Mouse (Mus musculus) layer of hippocampus, adult 8-10 months (tissue): ENCODE data around the gene Krt18. TPM values are rescaled to one million over a fixed set of nuclear protein-coding genes. Genes with fewer than 3 reads are reported as not detected.
"Not testable (repeated sequence)": the region's sequence is repeated elsewhere in the genome, so short reads cannot be mapped to it uniquely, and the experiment has no call there.

Source experiments
- DNase-seq, 2 experiments: peaks; one replicate each; pipeline ENCODE4 v3.0.0; 2022; ENCODE audit warnings: low spot score in 2 of 2
- total RNA-seq, 4 experiments: library from RNA; stranded (reverse); gene quantifications; 2 replicates each; pipeline ENCODE4 v1.2.4; 2022

Krt18 gene
- total RNA-seq: 1 to 10 TPM in 2 of 4 experiments, under 1 TPM in 1, not detected in 1; 0.23 to 2.4 (median 2.3) TPM

DNA sequence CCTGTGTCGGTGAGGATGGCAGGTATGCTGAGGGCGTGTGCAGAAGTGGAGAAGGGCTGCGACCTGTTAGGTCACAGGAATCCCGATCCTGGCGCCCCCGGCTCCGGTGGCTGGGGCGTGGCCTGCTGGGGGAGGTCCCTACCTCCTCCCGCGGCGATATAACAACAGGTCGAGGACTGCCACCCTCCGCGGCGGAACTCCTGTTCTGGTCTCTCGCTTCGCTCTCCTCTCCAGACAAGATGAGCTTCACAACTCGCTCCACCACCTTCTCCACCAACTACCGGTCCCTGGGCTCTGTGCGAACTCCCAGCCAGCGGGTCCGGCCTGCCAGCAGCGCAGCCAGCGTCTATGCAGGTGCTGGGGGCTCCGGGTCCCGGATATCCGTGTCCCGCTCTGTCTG lies at the start of gene Krt18:
Gene Krt18 (plus strand): TSS at position 141 of the 400 bp plus-strand sequence.
- DNase-seq: no peak

DNA sequence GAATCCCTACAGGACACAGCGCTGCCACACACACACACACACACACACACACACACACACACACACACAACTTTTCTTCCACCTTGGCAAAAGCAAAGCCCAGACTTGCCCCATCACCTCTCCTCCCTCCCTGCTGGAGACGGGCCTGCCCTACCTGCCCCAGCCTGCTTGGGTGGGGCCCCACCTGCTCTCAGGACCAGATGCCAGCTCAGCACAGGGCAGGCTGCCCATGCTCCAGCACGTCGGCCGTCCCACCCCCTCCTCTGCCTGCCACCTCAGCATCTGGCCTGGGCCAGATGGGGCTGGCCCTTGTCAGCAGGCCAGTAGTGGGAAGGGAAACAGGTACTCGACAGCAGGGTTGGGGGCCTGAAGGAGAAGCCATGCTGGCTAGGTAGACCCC lies 47.1 kb upstream of the Krt18 start:
- no peak for DNase-seq

DNA sequence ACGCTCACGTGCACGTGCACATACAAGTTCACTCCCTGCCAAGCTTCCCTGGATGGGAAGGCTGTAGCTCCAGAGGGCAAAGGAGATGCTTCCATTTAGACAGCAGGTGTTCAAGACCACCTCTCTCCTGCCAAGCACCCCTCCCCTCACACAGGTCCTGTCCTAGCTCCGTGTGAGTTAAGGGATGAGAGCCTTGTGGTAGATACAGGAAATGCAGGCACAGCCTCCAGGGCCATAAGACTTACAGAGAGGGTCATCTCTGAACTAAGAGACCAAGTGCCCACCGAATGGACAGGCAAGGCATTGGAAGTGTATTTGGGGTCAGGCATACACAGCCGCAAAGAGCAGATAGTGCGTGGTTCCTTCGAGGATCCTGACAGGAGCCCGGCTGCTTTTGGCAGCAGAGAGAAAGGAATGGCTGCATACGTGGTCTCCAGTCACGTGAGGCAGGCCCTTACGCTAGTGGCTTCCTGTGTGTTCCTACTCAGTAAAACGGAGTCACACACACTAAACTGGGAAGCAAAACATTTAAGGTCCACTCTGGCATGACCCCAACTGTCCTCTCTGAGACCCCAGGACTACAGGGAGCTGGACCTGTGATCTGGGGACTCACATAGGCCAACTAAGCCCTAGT lies 44.5 kb upstream of the Krt18 start:
- DNase-seq: peak in 1 of 2 experiments; percentile 11

DNA sequence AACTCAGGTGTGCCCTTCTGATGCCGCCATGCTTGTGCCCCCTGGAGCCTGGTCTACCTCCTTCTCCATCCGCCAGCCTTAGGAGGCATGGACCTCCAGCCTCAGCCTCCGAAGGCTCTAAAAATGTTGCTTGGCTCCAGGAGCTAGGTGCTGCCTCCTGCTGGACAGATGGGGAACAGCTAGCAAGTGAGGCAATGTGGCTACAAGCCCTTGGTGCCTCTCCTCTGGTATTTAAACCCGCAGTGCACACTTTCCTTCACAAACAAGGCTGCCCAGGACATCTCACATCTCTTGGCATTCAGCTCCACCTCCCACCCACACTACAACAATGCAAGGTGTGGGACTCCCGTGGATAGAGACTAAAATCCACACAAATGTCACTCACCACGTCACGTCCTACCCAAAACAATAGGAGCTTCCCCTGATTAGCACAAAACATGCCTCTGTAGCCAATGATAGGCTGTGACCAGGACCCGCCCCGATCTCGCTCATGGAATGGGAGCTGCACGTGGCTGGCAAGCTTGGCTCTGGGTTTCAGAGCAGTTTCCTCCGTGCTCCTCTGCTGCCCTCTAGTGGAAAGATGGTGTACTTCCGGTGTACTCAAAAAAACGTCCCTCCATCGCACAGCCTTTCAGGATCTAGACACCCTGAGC lies 43.9 kb upstream of the Krt18 start:
- DNase-seq: peak; percentile 92 to 96

DNA sequence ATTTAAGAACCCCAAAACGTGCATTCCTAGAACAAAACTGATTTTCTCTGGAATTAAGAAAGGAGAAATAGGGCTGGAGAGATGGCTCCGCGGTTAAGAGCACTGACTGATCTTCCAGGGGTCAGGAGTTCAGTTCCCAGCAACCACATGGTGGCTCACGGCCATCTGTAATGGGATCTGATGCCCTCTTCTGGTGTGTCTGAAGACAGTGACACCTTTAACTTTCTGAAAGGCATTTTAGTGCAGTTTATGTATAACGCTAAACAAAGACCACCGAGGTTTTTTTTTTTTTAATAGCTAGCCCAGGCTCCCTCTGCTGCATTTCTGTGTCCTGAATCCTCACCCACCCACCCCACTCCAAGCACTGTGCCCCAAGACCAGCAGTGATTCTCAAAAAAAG lies 43.2 kb upstream of the Krt18 start:
- no peak for DNase-seq

DNA sequence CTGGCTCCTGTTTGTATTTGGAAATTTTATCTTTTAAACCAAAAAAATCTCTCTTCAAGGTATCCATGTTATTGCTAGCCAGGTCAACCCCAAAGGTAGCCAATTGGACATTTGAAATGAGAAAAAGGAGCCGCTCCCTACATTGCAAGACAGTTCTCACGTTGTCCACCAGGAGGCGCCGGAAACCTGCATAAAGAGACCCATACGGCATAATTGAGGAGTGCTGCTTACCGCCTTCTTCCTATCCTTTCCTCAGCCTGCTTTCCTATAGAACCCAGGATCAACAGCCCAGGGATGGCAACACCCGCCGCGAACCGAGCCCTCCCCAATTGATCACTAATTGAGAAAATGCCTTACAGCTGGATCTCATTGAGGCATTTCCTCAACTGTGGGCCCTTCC lies 39.9 kb upstream of the Krt18 start:
- DNase-seq: peak; percentile 63 to 88

DNA sequence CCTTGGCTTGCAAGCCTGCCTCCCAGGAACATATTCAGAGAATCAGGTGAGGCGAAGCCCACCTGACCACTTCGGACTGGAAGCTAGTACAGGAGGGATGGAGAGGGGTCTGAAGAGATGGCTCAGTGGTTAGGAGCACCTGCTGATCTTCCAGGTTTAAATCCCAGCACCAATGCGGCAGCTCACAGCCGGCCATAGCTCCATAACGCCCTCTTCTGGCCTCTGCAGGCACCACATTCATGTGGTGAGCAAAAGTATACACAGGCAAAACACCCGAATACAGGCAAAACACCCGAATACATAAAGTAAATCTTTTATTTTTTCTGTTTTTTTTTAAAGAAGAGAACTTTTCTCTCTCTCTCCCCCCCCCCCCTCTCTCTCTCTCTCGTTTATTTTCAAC lies 39.3 kb upstream of the Krt18 start:
- DNase-seq: no peak

DNA sequence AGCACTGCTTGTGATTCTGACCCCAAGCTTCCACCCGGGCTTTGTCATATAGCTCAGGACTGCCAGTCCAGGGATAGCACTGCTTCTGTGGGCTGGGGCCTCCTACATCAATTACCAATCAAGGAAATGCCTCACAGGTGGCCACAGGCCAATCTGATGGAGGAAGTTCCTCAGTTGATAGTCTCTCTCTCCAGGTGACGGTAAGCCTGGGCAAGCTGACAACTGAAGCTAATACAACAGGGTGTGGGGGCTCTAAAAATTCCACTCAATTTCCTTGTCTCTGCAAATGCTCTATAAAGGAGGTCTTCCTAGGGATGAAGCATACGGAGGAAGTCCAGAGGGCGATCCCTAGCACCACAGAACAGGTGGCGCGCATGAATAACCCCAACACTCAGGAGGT lies 37.0 kb upstream of the Krt18 start:
- no peak for DNase-seq

DNA sequence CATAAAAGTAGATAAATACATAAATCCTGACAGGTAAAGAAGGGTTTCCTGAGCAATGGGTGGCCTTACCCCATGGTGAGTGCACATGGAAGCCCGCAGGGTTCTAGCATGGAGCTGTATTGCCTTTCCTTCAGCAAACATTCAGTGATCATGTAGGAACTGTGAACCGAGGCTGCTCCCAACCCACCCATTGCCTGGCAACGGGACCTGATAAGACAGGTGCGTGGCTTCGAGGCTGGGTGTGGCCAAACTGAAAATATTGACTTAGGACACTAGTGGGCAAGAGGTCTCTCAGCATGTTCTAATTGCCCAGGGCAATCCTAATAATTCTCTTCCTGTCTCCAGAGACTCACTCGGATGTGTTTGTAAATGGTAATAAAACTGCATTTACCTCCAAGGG lies 33.6 kb upstream of the Krt18 start:
- DNase-seq: no peak

DNA sequence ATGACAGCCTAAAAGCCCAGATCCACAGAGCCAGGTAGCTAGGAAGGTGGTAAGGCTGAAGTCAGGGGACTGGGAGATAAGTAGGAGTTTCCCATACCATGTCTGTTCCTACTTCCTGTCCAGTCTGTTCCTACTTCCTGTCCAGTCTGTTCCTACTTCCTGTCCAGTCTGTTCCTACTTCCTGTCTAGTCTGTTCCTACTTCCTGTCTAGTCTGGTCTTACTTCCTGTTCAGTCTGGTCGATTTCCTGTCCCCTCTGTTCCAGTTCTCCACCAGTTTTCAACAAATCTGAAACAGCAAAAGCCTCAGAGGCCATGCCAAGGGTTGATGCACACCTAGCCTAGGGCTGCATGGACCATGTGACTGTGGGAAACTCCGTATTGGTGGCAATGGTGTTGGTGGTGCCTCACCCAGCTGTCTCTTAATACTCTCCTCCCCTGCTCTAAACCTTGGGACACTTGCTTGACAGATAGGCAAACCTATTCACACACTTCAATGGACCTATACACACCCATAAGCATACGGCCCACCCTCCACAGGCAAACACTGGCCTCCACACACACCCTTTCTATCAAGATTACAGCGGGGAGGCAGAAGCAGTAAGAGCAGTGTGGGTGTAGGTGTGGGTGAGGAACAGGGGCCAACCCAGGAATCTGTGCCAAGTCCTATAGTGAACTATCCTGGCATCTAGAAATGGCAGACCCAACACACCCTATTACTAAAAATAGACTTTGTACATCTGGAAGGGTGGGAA lies 32.3 kb upstream of the Krt18 start:
- DNase-seq: no peak

DNA sequence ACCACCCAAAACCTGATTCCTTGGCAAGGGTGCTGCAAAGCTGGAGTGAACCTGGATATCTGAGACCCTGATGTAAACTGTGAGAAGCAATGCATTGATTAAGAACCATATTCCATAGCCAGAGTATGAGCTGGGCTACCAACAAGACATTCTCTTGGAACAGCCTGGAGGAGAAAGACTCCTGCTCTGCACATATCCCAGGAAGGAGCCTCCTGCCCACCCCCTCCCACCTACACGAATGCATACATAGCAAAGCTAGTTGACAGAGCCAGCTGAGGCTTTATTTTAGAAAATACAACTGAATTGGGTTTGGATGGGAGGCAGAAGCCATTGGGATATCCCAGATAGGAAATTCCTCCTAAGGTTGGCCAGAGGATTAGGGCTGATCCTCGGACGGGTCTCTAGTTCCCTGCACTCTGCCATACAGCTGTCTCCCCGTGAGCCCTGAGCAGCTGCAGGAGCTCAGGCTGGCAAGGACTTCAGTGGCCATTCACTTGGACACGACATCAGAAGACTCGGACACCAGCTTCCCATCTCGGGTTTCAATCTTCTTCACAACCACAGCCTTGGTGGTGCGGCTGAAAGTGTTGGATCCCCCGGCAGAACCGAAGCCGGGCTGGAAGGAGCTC lies 31.4 kb upstream of the Krt18 start:
- DNase-seq: not testable (repeated sequence)

DNA sequence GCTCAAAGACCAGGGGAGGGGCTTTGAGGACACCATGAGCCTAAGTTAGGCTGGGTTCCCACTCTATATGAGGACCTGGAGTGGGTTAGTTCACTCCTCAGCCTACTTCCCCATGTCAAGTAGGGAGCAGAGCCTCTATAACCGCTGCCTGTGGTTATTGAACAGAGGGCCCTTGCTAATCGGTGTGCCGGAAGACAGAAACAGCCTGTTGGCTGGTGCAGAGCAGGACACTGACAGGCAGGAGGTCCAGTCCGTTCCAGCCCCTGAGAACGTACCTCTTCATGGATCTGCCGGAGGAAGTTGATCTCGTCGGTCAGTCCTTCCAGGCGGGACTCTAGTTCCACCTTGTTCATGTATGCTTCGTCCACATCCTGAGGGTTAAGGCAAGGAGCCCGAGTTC lies 28.8 kb upstream of the Krt18 start:
- DNase-seq: no peak

DNA sequence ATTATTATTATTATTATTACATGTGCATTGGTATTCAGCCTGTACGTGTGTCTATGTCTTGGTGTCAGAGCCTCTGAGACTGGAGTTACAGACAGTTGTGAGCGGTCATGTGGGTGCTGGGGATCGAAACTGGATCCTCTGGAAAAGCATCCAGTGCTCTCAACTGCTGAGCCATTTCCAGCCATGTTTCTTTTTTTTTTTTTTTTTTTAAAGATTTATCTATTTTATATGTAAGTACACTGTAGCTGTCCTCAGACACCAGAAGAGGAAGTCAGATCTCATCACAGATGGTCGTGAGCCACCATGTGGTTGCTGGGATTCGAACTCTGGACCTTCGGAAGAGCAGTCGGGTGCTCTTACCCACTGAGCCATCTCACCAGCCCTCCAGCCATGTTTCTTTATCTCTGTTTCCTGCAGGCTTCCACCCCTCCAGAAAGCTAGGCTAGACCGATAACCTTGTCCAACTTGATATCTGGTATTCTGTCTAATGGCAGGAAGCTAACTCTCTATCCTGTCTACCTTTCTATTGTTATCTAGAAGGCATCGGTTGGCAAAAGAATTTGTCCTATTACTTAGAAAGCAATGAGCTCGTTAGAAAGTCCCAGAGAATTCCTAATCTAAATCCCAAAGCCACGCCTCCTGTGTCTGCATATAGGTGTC lies 28.2 kb upstream of the Krt18 start:
- DNase-seq: no peak

DNA sequence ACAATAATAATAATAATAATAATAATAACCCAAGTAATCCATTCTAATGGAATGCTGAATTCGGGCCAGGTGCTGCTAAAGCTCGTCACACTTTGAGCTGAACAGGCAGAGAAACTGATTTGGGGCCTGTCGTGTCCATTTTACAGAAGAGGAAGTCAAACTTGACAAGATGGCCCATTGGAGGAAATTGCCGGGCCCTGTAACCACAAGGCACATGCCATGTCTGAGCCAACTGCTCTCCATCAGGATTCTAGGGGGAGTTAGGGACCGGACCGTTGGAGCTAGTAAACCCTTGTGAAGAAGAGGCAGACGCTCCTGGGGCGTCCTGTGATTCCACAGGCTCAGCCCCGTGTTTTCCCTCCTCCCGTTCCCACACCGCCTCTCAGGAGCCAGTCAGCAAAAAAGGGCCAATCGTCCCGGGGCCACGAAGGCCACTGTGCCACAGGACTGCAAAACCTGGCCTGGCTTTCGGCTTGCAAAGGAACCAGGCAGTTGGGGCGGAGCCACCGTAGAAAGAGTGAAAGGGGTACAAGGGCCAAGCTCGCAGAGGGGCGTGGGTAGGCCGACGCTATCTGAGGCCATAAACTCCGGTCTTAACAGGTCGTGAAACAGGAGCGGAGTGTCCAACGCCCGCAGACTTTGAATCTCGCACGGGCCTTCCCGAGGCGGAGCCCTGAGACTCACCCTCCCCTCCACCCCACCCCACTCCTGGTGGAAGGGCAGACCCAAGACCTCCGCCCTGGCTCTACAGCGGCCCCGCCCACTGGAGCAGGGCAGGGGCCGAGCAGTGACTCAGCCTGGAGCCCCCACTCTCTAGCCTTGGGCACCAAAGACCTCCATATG lies 25.1 kb upstream of the Krt18 start:
- DNase-seq: no peak

DNA sequence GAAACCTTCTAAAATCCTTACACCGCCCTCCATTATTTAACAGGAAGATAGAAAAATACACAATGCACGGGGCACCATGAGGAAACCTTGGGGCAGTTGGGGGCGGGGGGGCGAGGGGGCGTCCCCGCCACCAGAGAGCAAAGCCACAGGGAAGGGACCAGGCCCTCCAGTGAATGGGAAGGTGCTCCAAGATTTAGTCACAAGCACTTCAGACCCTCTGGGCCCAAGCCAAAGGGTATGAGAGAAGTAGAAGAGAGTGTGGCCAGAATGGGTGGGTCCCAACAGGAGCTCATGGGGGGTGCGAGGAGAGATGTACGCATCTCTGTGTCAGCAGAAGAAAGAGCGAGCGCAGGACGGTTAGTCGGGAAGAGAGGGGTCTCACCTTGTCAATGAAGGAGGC lies 24.5 kb upstream of the Krt18 start:
- no peak for DNase-seq

DNA sequence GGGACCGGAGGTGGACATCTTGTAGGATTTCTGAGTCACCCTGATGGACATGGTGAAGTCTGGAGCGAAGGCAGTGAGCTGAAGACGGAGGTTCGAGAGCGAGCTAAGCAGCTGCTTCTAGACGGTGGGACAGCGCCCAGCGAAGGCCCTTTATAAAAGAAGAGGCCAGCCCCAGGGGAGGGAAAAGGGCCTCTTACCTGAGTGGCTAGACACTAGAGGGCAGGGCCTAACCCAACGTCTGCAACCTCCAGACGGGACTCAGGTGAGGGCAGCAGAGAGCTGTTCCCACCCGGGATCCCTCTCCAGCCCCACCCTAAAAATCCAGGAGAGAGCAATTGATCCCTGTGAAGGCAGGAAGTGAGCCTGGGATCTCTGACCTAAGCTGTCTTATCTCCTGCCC lies 23.8 kb upstream of the Krt18 start, which contains the start of gene Krt8:
Gene Krt8 (minus strand): TSS at position 294 of the 400 bp plus-strand sequence.
- no peak for DNase-seq

DNA sequence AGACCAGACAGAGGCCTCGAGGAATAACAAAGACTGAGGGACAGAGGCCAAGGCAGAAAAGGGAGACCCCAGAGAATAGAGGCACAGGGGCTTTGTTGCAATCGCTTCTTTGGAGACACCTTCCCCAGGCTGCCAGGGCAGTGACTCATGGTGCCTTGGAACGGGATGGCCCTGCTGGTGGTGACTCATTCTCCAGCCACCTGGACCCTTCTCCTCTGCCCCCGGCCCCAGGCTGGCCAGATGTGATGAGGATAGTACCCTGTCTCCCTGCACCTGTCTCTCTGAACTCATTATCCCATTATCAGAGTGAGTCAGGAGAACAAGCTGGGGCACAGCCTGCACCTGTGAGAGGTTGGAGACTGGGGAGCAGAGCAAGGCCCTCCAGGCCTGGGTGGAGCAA lies 22.7 kb upstream of the Krt18 start:
- no peak for DNase-seq

DNA sequence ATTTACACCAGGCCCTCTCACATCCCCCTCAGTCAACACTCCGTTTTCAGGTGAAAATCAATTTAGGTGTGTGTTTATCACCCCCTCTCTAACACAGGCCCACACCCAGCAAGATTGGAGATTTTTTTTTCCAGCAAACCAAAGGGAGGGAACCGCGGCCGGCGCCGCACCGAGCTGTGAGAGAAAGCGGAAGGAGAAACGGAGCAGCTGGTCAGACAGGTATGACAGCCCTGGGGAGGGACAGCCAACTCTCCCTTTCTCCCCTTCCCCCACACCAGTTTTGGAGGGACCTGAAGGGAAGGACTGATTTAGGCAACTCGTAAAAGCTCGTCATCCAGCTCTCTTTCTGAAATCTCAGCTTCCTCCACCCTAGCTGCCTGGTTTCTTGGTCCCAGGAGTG lies 21.7 kb upstream of the Krt18 start:
- DNase-seq: no peak

DNA sequence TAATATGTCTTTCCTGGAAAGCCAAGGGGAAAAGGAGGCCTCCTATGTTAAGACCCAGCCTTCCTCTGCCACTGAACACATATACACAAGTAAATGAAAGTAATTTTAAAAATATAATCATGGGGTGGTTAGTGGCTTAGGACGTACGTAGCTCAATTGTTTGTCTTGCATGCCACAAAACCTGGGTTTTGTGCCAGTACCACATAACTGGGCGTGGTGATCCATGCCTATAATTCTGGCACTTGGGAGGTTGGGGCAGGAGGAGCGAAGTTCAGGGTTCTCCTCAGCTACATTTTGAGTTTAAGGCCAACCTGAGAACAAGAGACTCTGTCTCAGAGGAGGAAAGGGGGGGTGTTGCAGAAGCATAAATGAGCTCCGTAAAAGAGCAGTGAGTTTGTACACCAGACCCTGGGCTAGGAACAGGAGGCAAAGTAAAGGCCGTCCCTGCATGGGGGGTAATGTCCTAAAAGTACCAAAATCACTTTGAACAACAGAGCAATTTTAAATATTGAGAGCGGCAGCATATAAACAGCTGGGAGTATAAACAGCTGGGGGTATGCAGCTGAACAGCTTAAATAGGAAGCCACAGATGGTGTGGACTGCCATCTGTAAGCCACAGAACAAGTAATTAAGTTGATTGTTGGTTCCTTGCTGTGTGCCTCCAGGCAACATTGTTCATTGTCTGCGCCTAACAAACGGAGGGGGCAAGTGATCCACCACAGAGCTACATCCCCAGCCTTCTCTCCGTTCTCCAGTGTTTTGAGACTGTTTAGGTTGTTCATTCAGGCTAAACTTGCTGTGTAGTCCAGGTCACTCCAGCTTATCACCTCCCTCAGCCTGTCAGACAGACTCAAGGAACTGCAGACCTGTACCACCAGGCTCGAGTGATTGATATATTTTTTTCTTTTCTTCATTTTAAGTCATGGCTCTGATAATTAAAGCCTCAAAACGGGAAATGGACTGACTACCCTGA lies 20.6 kb upstream of the Krt18 start:
- DNase-seq: no peak
